Mouse (Mus musculus): ENCODE data around the gene Sp7.

- TF ChIP-seq CTCF (IDR thresholded peaks at IDR 0.05; ENCODE audit: low read depth), result peak; percentile 77
- no peak for TF ChIP-seq EP300 (IDR thresholded peaks at IDR 0.05; ENCODE audit: low read depth)
Measured at GRCm38 (mm10) chr15:102326022-102326576, 40.9 kb downstream of the Sp7 start, which contains the start of gene Pfdn5.
